Mouse (Mus musculus) CH12F3 (cell line): ENCODE data around the gene Gtf3c1.

Experiments used
- in situ Hi-C: fragments of 300-500 bp; cut with MboI; formaldehyde crosslinking; loops from 2 replicates; pipeline ENCODE4 v1.14.3; 2020; ENCODE audit warnings: low sequenced_read_pairs

The Gtf3c1 gene

GRCm38 (mm10) chr7:125707593-125708022 is at the start of gene Gtf3c1, which contains the start of gene D430042O09Rik:
Gtf3c1 (minus strand) TSS chr7:125707780.
D430042O09Rik (plus strand) TSS chr7:125707888.
- in situ Hi-C loops, result no loop called here

GRCm38 (mm10) chr7:125756806-125757205 is 49.2 kb upstream of the Gtf3c1 start:
- in situ Hi-C loops, result no loop called here

- in situ Hi-C loops, result no loop called here
Measured at GRCm38 (mm10) chr7:125753326-125753715, 45.7 kb upstream of the Gtf3c1 start.

GRCm38 (mm10) chr7:125752699-125753325 is 45.2 kb upstream of the Gtf3c1 start:
- in situ Hi-C loops, result no loop called here

- in situ Hi-C loops, result loop anchor here (10.0 kb wide), 1 partner anchor 337 kb away; the partner anchor contains the start of gene Gsg1l
Measured at GRCm38 (mm10) chr7:125748186-125748585, 40.6 kb upstream of the Gtf3c1 start.

GRCm38 (mm10) chr7:125747316-125747690 is 39.7 kb upstream of the Gtf3c1 start:
- in situ Hi-C loops, result loop anchor here (10.0 kb wide), 1 partner anchor 337 kb away; the partner anchor contains the start of gene Gsg1l

- in situ Hi-C loops, result loop anchor here (10.0 kb wide), 1 partner anchor 338 kb away; the partner anchor contains the start of gene Gsg1l
Measured at GRCm38 (mm10) chr7:125746621-125747315, 39.2 kb upstream of the Gtf3c1 start.

GRCm38 (mm10) chr7:125744774-125745173 is 37.2 kb upstream of the Gtf3c1 start:
- in situ Hi-C loops, result loop anchor here (10.0 kb wide), 1 partner anchor 340 kb away; the partner anchor contains the start of gene Gsg1l

- in situ Hi-C loops, result loop anchor here (10.0 kb wide), 1 partner anchor 344 kb away; the partner anchor contains the start of gene Gsg1l
Measured at GRCm38 (mm10) chr7:125741271-125741703, 33.7 kb upstream of the Gtf3c1 start.

- in situ Hi-C loops, result loop anchor here (10.0 kb wide), 1 partner anchor 344 kb away; the partner anchor contains the start of gene Gsg1l
Measured at GRCm38 (mm10) chr7:125740521-125740920, 32.9 kb upstream of the Gtf3c1 start.

- in situ Hi-C loops, result no loop called here
Measured at GRCm38 (mm10) chr7:125736366-125737015, 28.9 kb upstream of the Gtf3c1 start.

- in situ Hi-C loops, result no loop called here
Measured at GRCm38 (mm10) chr7:125733791-125734190, 26.2 kb upstream of the Gtf3c1 start.

- in situ Hi-C loops, result no loop called here
Measured at GRCm38 (mm10) chr7:125731679-125732078, 24.1 kb upstream of the Gtf3c1 start.

GRCm38 (mm10) chr7:125723189-125723972 is 15.8 kb upstream of the Gtf3c1 start:
- in situ Hi-C loops, result no loop called here

GRCm38 (mm10) chr7:125722127-125722526 is 14.5 kb upstream of the Gtf3c1 start:
- in situ Hi-C loops, result no loop called here

GRCm38 (mm10) chr7:125721033-125721432 is 13.5 kb upstream of the Gtf3c1 start:
- in situ Hi-C loops, result no loop called here

- in situ Hi-C loops, result no loop called here
Measured at GRCm38 (mm10) chr7:125720370-125720769, 12.8 kb upstream of the Gtf3c1 start.

GRCm38 (mm10) chr7:125717612-125718011 is 10.0 kb upstream of the Gtf3c1 start:
- in situ Hi-C loops, result no loop called here

GRCm38 (mm10) chr7:125716724-125717123 is 9.1 kb upstream of the Gtf3c1 start:
- in situ Hi-C loops, result no loop called here

GRCm38 (mm10) chr7:125714803-125715202 is 7.2 kb upstream of the Gtf3c1 start:
- in situ Hi-C loops, result no loop called here
